Mouse (Mus musculus) limb, embryonic 14.5 days (tissue): ENCODE results near the gene Dgcr2. TPM values are rescaled to one million over a fixed set of nuclear protein-coding genes. Genes with fewer than 3 reads are reported as not detected.

Experiments
- ATAC-seq: fragments of 200-750 bp; cut with Nextera tagmentation; 2 replicates; pipeline ENCODE4 v1.8.0; 2017; ENCODE audit warnings: low read depth, moderate number of reproducible peaks, moderate TSS enrichment; ENCODE audit not compliant: low FRiP score
- DNase-seq: peaks from one replicate; pipeline ENCODE4 v3.0.0-alpha.2; 2015; ENCODE audit warnings: low spot score
- H3K27ac ChIP-seq: fragments of 300-500 bp; sonication (generic); replicated peaks from 2 replicates; pipeline ENCODE4 v1.5.1; 2014; ENCODE audit warnings: low read depth, mild to moderate bottlenecking, low read length, moderate library complexity, mixed read lengths
- H3K27me3 ChIP-seq: fragments of 300-500 bp; sonication (generic); 2 replicates; pipeline ENCODE4 v1.6.1; 2014; ENCODE audit warnings: low read length, mixed read lengths; ENCODE audit not compliant: control insufficient read depth, insufficient read depth
- H3K36me3 ChIP-seq: fragments of 300-500 bp; sonication (generic); 2 replicates; pipeline ENCODE4 v1.6.1; 2014; ENCODE audit warnings: mild to moderate bottlenecking, low read length, moderate library complexity, mixed read lengths; ENCODE audit not compliant: control insufficient read depth, insufficient read depth
- H3K4me1 ChIP-seq: fragments of 300-500 bp; sonication (generic); 2 replicates; pipeline ENCODE4 v1.6.1; 2014; ENCODE audit warnings: antibody characterized with exemption, low read length, mixed read lengths; ENCODE audit not compliant: control insufficient read depth, insufficient read depth
- H3K4me2 ChIP-seq: fragments of 300-500 bp; sonication (generic); replicated peaks from 2 replicates; pipeline ENCODE4 v1.6.1; 2014; ENCODE audit warnings: low read depth, mild to moderate bottlenecking, low read length, moderate library complexity; ENCODE audit not compliant: severe bottlenecking
- H3K4me3 ChIP-seq: fragments of 300-500 bp; sonication (generic); replicated peaks from 2 replicates; pipeline ENCODE4 v1.5.1; 2014; ENCODE audit warnings: low read length
- H3K9ac ChIP-seq: fragments of 300-500 bp; sonication (generic); 2 replicates; pipeline ENCODE4 v1.6.1; 2014; ENCODE audit warnings: mild to moderate bottlenecking, low read depth, low read length, moderate library complexity; ENCODE audit not compliant: severe bottlenecking
- H3K9me3 ChIP-seq: fragments of 300-500 bp; sonication (generic); 2 replicates; pipeline ENCODE4 v1.6.1; 2016; ENCODE audit warnings: low read length; ENCODE audit not compliant: control insufficient read depth
- POLR2A ChIP-seq: fragments of 200-500 bp; IDR thresholded peaks from 2 replicates; pipeline ENCODE4 v1.8.0; 2012; ENCODE audit warnings: inconsistent platforms, mild to moderate bottlenecking, moderate library complexity, borderline replicate concordance; ENCODE audit not compliant: insufficient read depth, insufficient read length; ENCODE audit errors: extremely low read depth
- WGBS: fragments of 180-500 bp; shearing (Covaris S2); extraction: QIAGEN DNeasy Blood & Tissue Kit; methylation state at CpG from one replicate; pipeline ENCODE4 v1.1.7; 2014; 5-methylcytosine and 5-hydroxymethylcytosine counted together
- polyA plus RNA-seq, 2 experiments: library from polyadenylated mRNA; depleted of rRNA in 1 of 2; stranded (reverse) in 1 of 2; unstranded in 1 of 2; fragments of >200 nt; fragmentation: Nextera tagmentation in 1 of 2; extraction: Ambion mirVana in 1 of 2; gene quantifications; 2 replicates each; pipeline versions ENCODE4 v1.2.1 to v1.2.3; 2012 to 2014

The Dgcr2 gene
- polyA plus RNA-seq, 2 experiments, result 90.2 to 116 TPM

GRCm38 (mm10) chr16:17804449-17804912 is 93.9 kb downstream of the Dgcr2 start:
- peaks cover 12% of the 10 kb centered on the region; the same call in 1 of the 2 replicates for H3K27me3 ChIP-seq
- H3K9me3 ChIP-seq, result no peaks in the 10 kb centered on the region
- H3K4me2 ChIP-seq, result peak overlapping the region; percentile 44
- H3K9ac ChIP-seq, result peak overlapping the region; percentile 36; the same call in 1 of the 2 replicates
- peaks cover 96% of the 10 kb centered on the region for H3K4me1 ChIP-seq
- H3K4me3 ChIP-seq, result peak overlapping the region; percentile 19
- WGBS, result 5% methylated on average over 33 of the region's 33 CpGs
- H3K36me3 ChIP-seq, result peaks cover 68% of the 10 kb centered on the region
- peak; percentile 58 for DNase-seq
- H3K27ac ChIP-seq, result peak overlapping the region; percentile 2; the same call in 1 of the 2 replicates
- no peak for TF ChIP-seq POLR2A
- peak; percentile 41; the same call in 1 of the 2 replicates for ATAC-seq

GRCm38 (mm10) chr16:17803675-17804448 is 94.5 kb downstream of the Dgcr2 start:
- Histone ChIP-seq H3K9me3 (no peaks in the 10 kb centered on the region), H3K4me2 (peak overlapping the region; percentile 44), H3K27me3 (peaks cover 12% of the 10 kb centered on the region; the same call in 1 of the 2 replicates), H3K27ac (peak overlapping the region; percentile 2; the same call in 1 of the 2 replicates), H3K36me3 (peaks cover 64% of the 10 kb centered on the region), H3K4me1 (peaks cover 96% of the 10 kb centered on the region), H3K4me3 (peak overlapping the region; percentile 24), H3K9ac (peak overlapping the region; percentile 36; the same call in 1 of the 2 replicates)
- DNase-seq (no peak), ATAC-seq (no peak)
- no peak for TF ChIP-seq POLR2A
- 27% methylated on average over 31 of the region's 33 CpGs for WGBS

- H3K27ac ChIP-seq, result no peak overlapping the region
- WGBS, result 10% methylated on average over 69 of the region's 83 CpGs
- ATAC-seq, result no peak
- peak overlapping the region; percentile 24 for H3K4me3 ChIP-seq
- peak overlapping the region; percentile 41 for H3K4me2 ChIP-seq
- peaks cover 91% of the 10 kb centered on the region for H3K4me1 ChIP-seq
- peak overlapping the region; percentile 34 for H3K9ac ChIP-seq
- peaks cover 58% of the 10 kb centered on the region for H3K36me3 ChIP-seq
- no peak for TF ChIP-seq POLR2A
- H3K27me3 ChIP-seq, result peaks cover 12% of the 10 kb centered on the region; the same call in 1 of the 2 replicates
- DNase-seq, result no peak
- no peaks in the 10 kb centered on the region for H3K9me3 ChIP-seq
These were observed 95.3 kb downstream of the Dgcr2 start for GRCm38 (mm10) chr16:17802839-17803674.

GRCm38 (mm10) chr16:17802456-17802838 is 95.9 kb downstream of the Dgcr2 start:
- H3K4me2 ChIP-seq, result peak overlapping the region; percentile 41
- H3K9me3 ChIP-seq, result no peaks in the 10 kb centered on the region
- no peak for DNase-seq
- H3K9ac ChIP-seq, result peak overlapping the region; percentile 34
- H3K36me3 ChIP-seq, result peaks cover 52% of the 10 kb centered on the region
- H3K27ac ChIP-seq, result no peak overlapping the region
- no peak for ATAC-seq
- peaks cover 12% of the 10 kb centered on the region; the same call in 1 of the 2 replicates for H3K27me3 ChIP-seq
- peaks cover 86% of the 10 kb centered on the region for H3K4me1 ChIP-seq
- no peak for TF ChIP-seq POLR2A
- H3K4me3 ChIP-seq, result peak overlapping the region; percentile 24
- 14% methylated on average over 18 of the region's 18 CpGs for WGBS

- Histone ChIP-seq H3K9ac (no peak overlapping the region), H3K9me3 (no peaks in the 10 kb centered on the region), H3K4me2 (peak overlapping the region; percentile 41; the same call in 1 of the 2 replicates), H3K27me3 (peaks cover 12% of the 10 kb centered on the region; the same call in 1 of the 2 replicates), H3K4me1 (peaks cover 81% of the 10 kb centered on the region), H3K27ac (no peak overlapping the region), H3K36me3 (peaks cover 46% of the 10 kb centered on the region), H3K4me3 (peak overlapping the region; percentile 24)
- DNase-seq (no peak), ATAC-seq (no peak)
- TF ChIP-seq POLR2A, result no peak
- WGBS, result 7% methylated on average over 7 of the region's 7 CpGs
These were observed 96.4 kb downstream of the Dgcr2 start for GRCm38 (mm10) chr16:17801777-17802455.
